Mouse (Mus musculus) bone marrow, adult 2 months (tissue): Measurements from ENCODE around the gene Olfm1.

Experiments
- CTCF ChIP-seq: fragments of 200-500 bp; IDR thresholded peaks from 2 replicates; pipeline ENCODE4 v1.5.1; 2011; ENCODE audit warnings: low read length, control low read depth; ENCODE audit not compliant: control insufficient read depth, insufficient read depth
- POLR2A ChIP-seq: fragments of 200-500 bp; IDR thresholded peaks from 2 replicates; pipeline ENCODE4 v1.6.1; 2011; ENCODE audit warnings: low read depth, mild to moderate bottlenecking, control low read depth, low read length, borderline replicate concordance; ENCODE audit not compliant: control insufficient read depth

DNA sequence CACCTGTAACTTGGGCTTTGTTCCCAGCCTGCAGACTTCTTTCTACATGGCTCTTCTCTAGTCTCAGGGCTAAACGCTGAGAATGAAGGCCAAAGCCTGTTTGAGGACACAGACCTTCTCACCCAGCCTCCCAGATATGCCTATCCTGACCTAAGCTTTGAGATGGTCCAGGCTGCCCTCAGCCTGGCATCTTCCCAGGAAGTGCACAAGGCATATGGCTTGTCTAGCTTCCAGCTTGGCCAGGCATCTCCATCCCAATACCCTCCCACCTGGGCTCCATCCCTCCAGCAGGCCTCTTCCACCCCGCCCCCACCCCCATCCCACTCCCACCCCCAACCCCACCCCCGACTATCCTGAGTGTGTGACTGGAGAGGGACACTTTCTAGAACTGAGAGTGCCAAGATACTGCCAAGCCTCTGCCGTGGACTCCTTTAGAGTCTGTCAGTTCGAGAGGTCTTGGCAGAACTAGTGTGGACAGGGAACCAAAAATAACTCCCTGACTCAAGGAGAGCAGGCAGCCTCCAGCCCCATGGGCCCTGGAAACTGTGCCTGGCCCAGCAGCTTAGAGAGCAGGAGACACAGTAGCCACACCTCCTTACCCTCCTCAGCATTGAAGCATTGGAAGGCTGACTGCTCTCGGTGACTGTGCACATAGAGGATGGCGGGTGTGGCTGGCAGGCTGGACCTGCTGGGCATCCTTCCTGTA is 26.0 kb downstream of the Olfm1 start:
- TF ChIP-seq CTCF (no peak), POLR2A (no peak)
